Mouse (Mus musculus): ENCODE results near the gene Ttc30a1. TPM values are rescaled to one million over a fixed set of nuclear protein-coding genes. Genes with fewer than 3 reads are reported as not detected.

Gene Ttc30a1
- 2.8 and 3.4 TPM in 2 replicates for polyA plus RNA-seq (2015; fragmentation: Nextera tagmentation; extraction: Ambion mirVana)

GRCm38 (mm10) chr2:75981440-75982081 is at the start of gene Ttc30a1:
Gene Ttc30a1 (minus strand): TSS chr2:75981967.

GRCm38 (mm10) chr2:75977752-75978368 is 3.9 kb downstream of the Ttc30a1 start, which contains the start of gene Ttc30a2:
Gene Ttc30a2 (minus strand): TSS chr2:75978170.

DNA sequence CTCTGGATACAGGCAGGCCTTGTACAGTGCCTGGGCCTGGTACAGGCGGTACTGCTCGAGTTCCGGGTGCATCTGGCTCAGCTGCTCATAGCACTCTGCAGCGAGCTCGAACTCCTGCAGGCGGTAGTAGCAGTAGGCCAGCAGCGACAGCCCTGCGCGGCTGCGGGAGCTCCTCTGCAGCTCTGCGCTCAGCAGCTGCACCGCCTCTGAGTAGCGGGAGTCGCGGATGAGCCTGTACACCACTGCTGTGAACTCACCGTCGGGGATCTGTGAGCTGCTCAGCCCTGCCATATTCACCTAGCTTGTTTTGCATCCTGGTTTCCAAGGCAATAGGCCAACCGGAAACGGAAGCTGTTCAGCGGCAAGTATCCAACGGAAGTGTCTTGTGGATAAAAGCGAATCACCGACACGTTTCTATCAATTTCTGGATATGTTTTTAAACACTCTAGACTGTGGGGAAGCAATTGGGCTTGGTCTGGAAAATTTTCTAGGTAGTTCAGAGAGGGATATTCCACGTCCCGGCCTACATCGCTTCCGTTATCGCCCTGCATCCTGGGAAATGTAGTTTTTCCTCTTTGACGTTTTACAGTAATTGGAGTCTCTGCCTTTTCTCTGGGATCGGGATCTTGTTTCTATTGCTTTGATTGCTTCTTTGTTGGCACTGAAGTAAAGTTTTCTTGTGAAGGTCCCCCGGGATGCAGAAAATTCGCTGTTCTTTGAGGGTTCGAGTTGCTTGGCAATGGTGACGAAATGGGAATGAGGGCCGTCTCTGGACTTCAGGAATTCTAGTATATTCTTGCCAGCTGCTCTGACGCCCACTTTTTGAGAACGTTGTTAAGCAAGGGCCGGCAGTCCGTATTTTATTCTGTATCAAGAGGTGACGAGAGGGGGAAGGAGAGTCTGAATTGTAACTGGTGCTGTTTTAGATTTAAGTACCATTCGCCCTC is 43.4 kb downstream of the Ttc30a1 start, which contains the start of gene Ttc30b:
Gene Ttc30b (minus strand): TSS at position 469 of the 947 bp plus-strand sequence.

Other genes with a start within 250 kb of the Ttc30a1 start
- 8.0 and 12.8 TPM in 2 replicates for gene Agps, start 149.8 kb downstream of the Ttc30a1 start, polyA plus RNA-seq (2015; fragmentation: Nextera tagmentation; extraction: Ambion mirVana)
- 15.6 and 27.4 TPM in 2 replicates for gene Ttc30b, start 43.4 kb downstream of the Ttc30a1 start, polyA plus RNA-seq (2015; fragmentation: Nextera tagmentation; extraction: Ambion mirVana)
- gene Ttc30a2, start 3.8 kb downstream of the Ttc30a1 start, polyA plus RNA-seq (2015; fragmentation: Nextera tagmentation; extraction: Ambion mirVana) = 0.24 and 0.68 TPM in 2 replicates

Data from adrenal gland, postnatal 0 days (tissue).